Mouse (Mus musculus) spleen, adult 2 months (tissue): Measurements from ENCODE around the gene Aar2. TPM values are rescaled to one million over a fixed set of nuclear protein-coding genes. Genes with fewer than 3 reads are reported as not detected.

Experiments used
- DNase-seq, 2 experiments: peaks; one replicate each; pipeline versions ENCODE4 v3.0.0 to v3.0.0-alpha.2; 2012 to 2021; ENCODE audit warnings: low spot score in 2 of 2, low read depth in 1 of 2
- H3K27ac ChIP-seq: fragments of 200-500 bp; 2 replicates; pipeline ENCODE4 v1.5.1; 2012; ENCODE audit warnings: low read length, inconsistent platforms; ENCODE audit not compliant: insufficient read depth
- H3K27me3 ChIP-seq: fragments of 200-500 bp; 2 replicates; pipeline ENCODE4 v1.6.1; 2012; ENCODE audit warnings: mild to moderate bottlenecking, moderate library complexity, low read length, inconsistent platforms; ENCODE audit not compliant: control insufficient read depth, insufficient read depth
- H3K36me3 ChIP-seq: fragments of 200-500 bp; 2 replicates; pipeline ENCODE4 v1.6.1; 2012; ENCODE audit warnings: mild to moderate bottlenecking, low read length, inconsistent platforms; ENCODE audit not compliant: control insufficient read depth, insufficient read depth
- H3K4me1 ChIP-seq: fragments of 200-500 bp; 2 replicates; pipeline ENCODE4 v1.6.1; 2011; ENCODE audit warnings: inconsistent platforms; ENCODE audit not compliant: control insufficient read depth, insufficient read depth, insufficient read length
- H3K4me3 ChIP-seq: fragments of 200-500 bp; 2 replicates; pipeline ENCODE4 v1.5.1; 2011; ENCODE audit warnings: mild to moderate bottlenecking, inconsistent platforms; ENCODE audit not compliant: insufficient read depth, insufficient read length; ENCODE audit errors: extremely low read depth
- CTCF ChIP-seq: fragments of 200-500 bp; IDR thresholded peaks from 2 replicates; pipeline ENCODE4 v1.5.1; 2011; ENCODE audit warnings: mild to moderate bottlenecking, inconsistent platforms; ENCODE audit not compliant: insufficient read depth, insufficient read length, insufficient replicate concordance; ENCODE audit errors: extremely low read depth
- POLR2A ChIP-seq: fragments of 200-500 bp; IDR thresholded peaks from 2 replicates; pipeline ENCODE4 v1.6.1; 2011; ENCODE audit warnings: low read depth, low read length, inconsistent platforms
- WGBS: fragments of 180-500 bp; shearing (Covaris S2); methylation state at CpG from one replicate; pipeline ENCODE4 v1.1.7; 2018; 5-methylcytosine and 5-hydroxymethylcytosine counted together
- polyA plus RNA-seq: library from polyadenylated mRNA; depleted of rRNA; stranded (reverse); fragments of >200 nt; gene quantifications from 2 replicates; pipeline ENCODE4 v1.2.3, GENCODE M21; 2012

The Aar2 gene
- polyA plus RNA-seq, 1 experiment = 13.0 TPM

GRCm38 (mm10) chr2:156533160-156533559 lies 14.2 kb upstream of the Aar2 start:
- DNase-seq = no peak
- Histone ChIP-seq H3K4me3 (no peak overlapping the region), H3K27ac (no peak overlapping the region), H3K36me3 (no peaks in the 10 kb centered on the region), H3K27me3 (no peaks in the 10 kb centered on the region), H3K4me1 (no peaks in the 10 kb centered on the region)
- TF ChIP-seq CTCF (no peak), POLR2A (no peak)
- 80% methylated on average over 2 of the region's 2 CpGs for WGBS

- 71% methylated on average over 7 of the region's 7 CpGs for WGBS
- H3K4me3 ChIP-seq = no peak overlapping the region
- TF ChIP-seq CTCF (no peak), POLR2A (no peak)
Measured at GRCm38 (mm10) chr2:156538817-156539555, 8.4 kb upstream of the Aar2 start.

GRCm38 (mm10) chr2:156540991-156541390 lies 6.4 kb upstream of the Aar2 start:
- DNase-seq = no peak
- Histone ChIP-seq H3K4me1 (no peaks in the 10 kb centered on the region), H3K36me3 (no peaks in the 10 kb centered on the region), H3K27ac (no peak overlapping the region), H3K27me3 (no peaks in the 10 kb centered on the region), H3K4me3 (no peak overlapping the region)
- 92% methylated on average over 7 of the region's 7 CpGs for WGBS
- no peak for TF ChIP-seq CTCF
- no peak for TF ChIP-seq POLR2A

More at GRCm38 (mm10) chr2:156538817-156539555, 8.4 kb upstream of the Aar2 start:
- Histone ChIP-seq H3K27ac (no peak overlapping the region), H3K27me3 (no peaks in the 10 kb centered on the region), H3K4me1 (no peaks in the 10 kb centered on the region), H3K36me3 (no peaks in the 10 kb centered on the region)
- no peak for DNase-seq

- Histone ChIP-seq H3K27me3 (no peaks in the 10 kb centered on the region), H3K36me3 (no peaks in the 10 kb centered on the region), H3K27ac (no peak overlapping the region), H3K4me1 (no peaks in the 10 kb centered on the region; the same call in none of the 2 replicates), H3K4me3 (no peak overlapping the region)
- DNase-seq = no peak
- 83% methylated on average over 8 of the region's 8 CpGs for WGBS
- no peak for TF ChIP-seq POLR2A
- TF ChIP-seq CTCF = no peak
Measured at GRCm38 (mm10) chr2:156542410-156542809, 5.0 kb upstream of the Aar2 start.

GRCm38 (mm10) chr2:156543804-156544203 lies 3.6 kb upstream of the Aar2 start:
- DNase-seq = no peak
- H3K36me3 ChIP-seq = no peaks in the 10 kb centered on the region
- H3K4me1 ChIP-seq = peaks cover 5% of the 10 kb centered on the region
- 59% methylated on average over 3 of the region's 3 CpGs for WGBS
- no peak overlapping the region for H3K27ac ChIP-seq
- H3K27me3 ChIP-seq = no peaks in the 10 kb centered on the region
- no peak overlapping the region for H3K4me3 ChIP-seq
- no peak for TF ChIP-seq POLR2A
- no peak for TF ChIP-seq CTCF

- WGBS = 87% methylated on average over 4 of the region's 4 CpGs
- TF ChIP-seq CTCF = no peak
- TF ChIP-seq POLR2A = no peak
- peaks cover 27% of the 10 kb centered on the region for H3K36me3 ChIP-seq
- no peak overlapping the region for H3K4me3 ChIP-seq
- no peaks in the 10 kb centered on the region for H3K27me3 ChIP-seq
- H3K4me1 ChIP-seq = peaks cover 5% of the 10 kb centered on the region; the same call in 1 of the 2 replicates
- H3K27ac ChIP-seq = no peak overlapping the region
- DNase-seq = no peak
Measured at GRCm38 (mm10) chr2:156552421-156552820, 5.0 kb downstream of the Aar2 start.

- no peak overlapping the region for H3K27ac ChIP-seq
- H3K36me3 ChIP-seq = peaks cover 25% of the 10 kb centered on the region
- no peak for DNase-seq
- no peaks in the 10 kb centered on the region for H3K27me3 ChIP-seq
- no peak overlapping the region for H3K4me3 ChIP-seq
- TF ChIP-seq CTCF = no peak
- TF ChIP-seq POLR2A = no peak
- no peaks in the 10 kb centered on the region for H3K4me1 ChIP-seq
- WGBS = 83% methylated on average over 2 of the region's 2 CpGs
Measured at GRCm38 (mm10) chr2:156561808-156562207, 14.4 kb downstream of the Aar2 start.
